Mouse (Mus musculus): ENCODE measurements around the gene Rab3c. TPM values are rescaled to one million over a fixed set of nuclear protein-coding genes. Genes with fewer than 3 reads are reported as not detected.

Rab3c gene
- polyA plus RNA-seq, 1 experiment from 2014 or later: 0.55 TPM

Other genes with a start within 250 kb of the Rab3c start
- 0.12 TPM in 1 of 2 replicates, not detected in the other for gene Gapt, start 76.2 kb upstream of the Rab3c start, polyA plus RNA-seq (2014; fragmentation: Nextera tagmentation; extraction: Ambion mirVana)
- gene Plk2, start 114.0 kb upstream of the Rab3c start, polyA plus RNA-seq (2014; fragmentation: Nextera tagmentation; extraction: Ambion mirVana): 113 and 116 TPM in 2 replicates

All from heart, embryonic 14.5 days (tissue).